Mouse (Mus musculus): Measurements from ENCODE around the gene Znrd1as. TPM values are rescaled to one million over a fixed set of nuclear protein-coding genes. Genes with fewer than 3 reads are reported as not detected.

Gene Znrd1as
- 1 to 10 TPM; 2.3 to 4.5 TPM for total RNA-seq (2021)

GRCm38 (mm10) chr17:36957999-36958743, at the start of gene Znrd1as, which contains the start of gene Znrd1:
Znrd1as (plus strand) TSS chr17:36958592.
Znrd1 (minus strand) TSS chr17:36958559.
- DNase-seq = peak; percentile 96
- intact Hi-C loops (cut with DNase I) = no loop called here

DNA sequence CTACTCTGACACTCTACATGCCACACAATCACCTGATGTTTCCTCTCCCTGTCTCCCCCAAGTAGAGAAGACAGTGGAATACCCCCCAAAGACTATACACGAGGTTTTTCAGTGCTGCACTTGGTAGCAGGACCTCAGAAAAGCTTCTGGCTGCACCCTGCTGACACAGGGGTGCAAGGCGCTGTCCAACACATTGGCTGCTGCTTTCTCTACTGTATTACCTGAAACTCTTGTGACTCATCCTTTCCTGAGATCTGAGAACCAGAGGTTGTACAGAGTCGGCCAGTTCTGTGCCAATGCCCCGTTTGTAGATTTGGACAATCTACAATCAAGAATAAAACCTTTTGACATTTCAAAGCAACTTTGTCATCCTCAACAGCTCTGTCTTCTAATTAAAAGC, 48.6 kb upstream of the Znrd1as start:
- intact Hi-C loops (cut with DNase I) = no loop called here
- DNase-seq = no peak

GRCm38 (mm10) chr17:36912031-36912430, 46.4 kb upstream of the Znrd1as start:
- DNase-seq = no peak
- intact Hi-C loops (cut with DNase I) = no loop called here

DNA sequence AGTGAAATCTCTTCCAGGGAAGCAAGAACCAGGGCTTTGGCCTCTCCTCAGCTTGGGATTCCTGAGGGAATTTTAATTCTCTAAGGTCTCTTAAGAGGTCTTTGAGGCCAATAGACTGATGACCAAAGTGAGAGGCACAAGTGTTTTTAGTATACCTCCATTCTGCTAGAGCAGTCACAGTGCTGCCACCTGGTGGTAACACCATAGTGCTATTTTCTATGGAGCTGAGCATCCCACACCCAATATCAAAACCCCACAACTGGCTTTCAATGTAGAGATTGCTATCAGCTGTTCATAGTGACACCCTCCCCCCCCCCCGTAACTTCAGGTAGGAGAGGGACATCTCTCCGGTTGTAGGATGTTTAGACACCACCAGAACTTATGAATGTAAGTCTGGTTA, 44.3 kb upstream of the Znrd1as start:
- intact Hi-C loops (cut with DNase I) = no loop called here
- DNase-seq = peak; percentile 79

- intact Hi-C loops (cut with DNase I) = no loop called here
These were observed 43.3 kb upstream of the Znrd1as start for GRCm38 (mm10) chr17:36915076-36915475.

DNA sequence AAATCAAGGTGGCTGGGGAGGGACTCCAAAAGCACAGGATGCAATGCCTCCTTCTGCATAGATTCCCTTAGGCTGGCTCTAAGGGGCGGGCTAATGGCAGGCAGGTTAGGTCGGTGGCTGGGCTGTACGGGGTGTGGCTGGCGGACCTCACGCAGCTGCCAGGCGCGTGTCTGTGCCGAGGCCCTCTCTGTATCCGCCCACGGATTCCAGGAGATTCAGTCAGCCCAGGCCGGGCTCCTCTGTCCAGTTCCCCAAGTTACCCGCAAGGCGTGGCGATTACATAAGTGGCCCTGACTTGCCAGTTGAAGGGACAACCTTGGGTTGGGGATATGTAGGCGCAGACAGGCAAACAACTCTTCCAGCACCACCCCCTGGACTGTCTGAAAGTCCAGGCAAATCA, 38.2 kb upstream of the Znrd1as start:
- DNase-seq = no peak
- intact Hi-C loops (cut with DNase I) = no loop called here

More at GRCm38 (mm10) chr17:36915076-36915475, 43.3 kb upstream of the Znrd1as start:
- peak; percentile 70 for DNase-seq

- intact Hi-C loops (cut with DNase I) = no loop called here
- DNase-seq = no peak
These were observed 35.7 kb upstream of the Znrd1as start for GRCm38 (mm10) chr17:36922715-36923114.

DNA sequence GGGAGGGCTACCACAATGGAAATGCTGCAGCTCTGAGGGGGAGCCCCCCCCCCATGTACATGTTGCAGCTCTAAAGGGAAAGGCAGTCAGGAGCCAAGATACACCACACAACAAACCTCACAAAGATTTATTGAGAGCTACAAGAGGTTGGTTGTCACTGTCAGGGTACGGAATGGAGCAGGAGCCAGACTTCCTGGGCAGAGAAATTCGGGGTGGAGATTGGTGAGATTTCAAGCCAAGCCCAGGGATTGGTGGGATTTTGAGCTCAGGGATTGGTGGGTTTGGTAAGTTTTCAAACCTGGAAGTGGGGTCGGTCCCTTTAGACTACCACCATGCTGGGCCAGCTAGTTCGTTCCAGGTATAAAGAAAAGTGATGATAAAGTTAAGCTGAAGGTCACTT, 34.9 kb upstream of the Znrd1as start:
- intact Hi-C loops (cut with DNase I) = no loop called here
- DNase-seq = no peak

DNA sequence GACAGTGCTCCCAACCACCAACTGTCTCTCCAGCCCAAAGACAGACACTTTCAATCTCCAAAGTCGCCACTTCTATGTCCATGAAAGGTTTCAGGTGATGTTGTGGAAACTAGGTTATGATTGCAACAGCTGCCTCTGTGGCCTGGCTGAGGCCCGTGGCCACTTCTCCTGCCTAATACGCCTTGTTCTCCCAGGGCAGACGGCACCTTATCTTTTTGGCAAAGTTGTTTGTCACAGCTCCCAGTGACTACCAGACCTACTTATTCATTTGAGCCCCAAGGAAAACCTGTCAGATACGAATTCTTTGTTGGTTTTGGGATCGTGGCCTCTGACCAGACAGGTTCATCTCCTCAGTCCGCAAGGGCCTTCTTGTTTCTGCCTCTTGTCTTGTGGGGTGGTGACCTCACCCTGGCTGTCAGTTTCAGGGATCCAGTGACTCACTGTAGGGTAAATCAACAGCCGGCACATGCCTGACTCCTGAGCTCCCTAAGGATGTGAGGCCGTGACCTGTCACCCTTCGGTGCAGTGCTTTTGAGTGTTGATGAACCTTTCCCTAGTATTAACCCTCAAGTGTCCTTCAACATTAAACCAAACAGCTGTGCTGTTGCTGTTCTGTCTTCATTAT, 30.8 kb upstream of the Znrd1as start:
- DNase-seq = no peak
- intact Hi-C loops (cut with DNase I) = no loop called here

DNA sequence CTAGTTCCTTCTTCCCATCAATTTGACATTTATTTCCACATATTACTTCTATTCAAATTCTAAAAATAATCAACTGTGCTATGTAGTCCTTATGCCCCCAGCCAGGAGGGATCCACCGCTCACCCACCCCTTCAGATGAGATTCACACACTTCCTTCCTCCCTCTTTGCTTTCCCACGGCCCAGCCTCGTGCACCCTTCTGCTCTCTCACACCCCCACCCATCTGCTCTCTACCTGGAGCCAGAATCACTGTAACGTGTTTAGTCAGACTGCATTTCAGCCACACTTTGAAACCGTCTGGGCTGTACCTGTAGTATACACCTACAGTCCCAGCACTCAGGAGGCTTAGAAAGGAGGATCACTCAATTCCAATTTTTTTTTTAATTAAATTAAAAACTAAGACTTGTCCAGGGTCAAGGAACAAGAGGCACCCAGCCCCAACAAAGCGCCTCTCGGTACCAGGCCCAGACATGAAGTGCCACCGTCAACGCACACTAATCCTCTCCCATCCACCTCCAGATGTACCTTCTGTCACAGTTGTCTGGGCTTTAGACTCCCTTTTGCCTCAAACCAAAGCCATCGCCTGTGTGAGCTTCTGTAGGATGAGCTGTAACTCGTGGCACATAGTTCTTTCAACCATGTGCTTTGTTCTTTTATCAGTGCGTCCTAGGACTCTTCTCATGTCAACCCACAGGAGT, 29.0 kb upstream of the Znrd1as start:
- intact Hi-C loops (cut with DNase I) = no loop called here
- no peak for DNase-seq

DNA sequence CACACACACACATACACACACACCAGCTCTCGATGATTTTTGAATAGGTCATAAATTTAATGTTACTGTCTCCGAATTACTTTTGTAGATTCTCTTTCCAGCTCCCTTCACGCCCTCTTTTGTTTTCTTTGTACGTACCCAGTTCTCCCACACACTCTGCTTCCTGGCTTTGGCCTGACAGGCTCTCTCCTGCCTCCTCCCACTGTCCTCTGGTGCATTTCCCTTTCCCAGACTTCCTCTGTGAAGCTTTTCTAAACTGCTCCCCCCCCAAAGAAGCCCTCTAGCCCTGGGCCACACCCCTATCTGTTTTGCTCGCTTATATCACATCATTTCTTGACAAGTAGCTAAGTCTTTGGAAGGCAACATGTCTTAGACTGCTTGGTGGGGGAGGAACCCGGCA, 28.2 kb upstream of the Znrd1as start:
- intact Hi-C loops (cut with DNase I) = no loop called here
- DNase-seq = no peak

- DNase-seq = no peak
These were observed 27.3 kb upstream of the Znrd1as start for GRCm38 (mm10) chr17:36931130-36931529.

DNA sequence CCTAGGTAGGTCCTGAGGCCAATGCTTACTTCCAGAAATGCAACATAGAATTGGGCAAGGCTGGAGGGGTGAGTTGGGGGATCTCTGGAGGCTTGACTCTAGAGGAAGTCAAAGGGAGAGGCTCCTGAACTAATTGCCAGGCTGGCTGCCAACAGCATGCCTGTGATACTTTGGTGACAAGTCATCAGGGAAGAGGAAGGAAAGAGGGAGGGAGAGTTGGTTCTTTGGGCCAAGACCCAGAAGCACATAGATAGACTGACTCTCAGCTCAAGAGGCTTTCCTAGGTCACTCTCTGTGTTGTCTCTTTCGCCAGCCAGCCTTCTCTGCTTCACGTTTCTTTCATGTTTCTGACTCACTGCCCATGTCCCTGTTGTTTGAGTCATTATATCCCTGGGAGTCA, 26.6 kb upstream of the Znrd1as start:
- DNase-seq = no peak
- intact Hi-C loops (cut with DNase I) = no loop called here

More at GRCm38 (mm10) chr17:36931130-36931529, 27.3 kb upstream of the Znrd1as start:
- intact Hi-C loops (cut with DNase I) = no loop called here

DNA sequence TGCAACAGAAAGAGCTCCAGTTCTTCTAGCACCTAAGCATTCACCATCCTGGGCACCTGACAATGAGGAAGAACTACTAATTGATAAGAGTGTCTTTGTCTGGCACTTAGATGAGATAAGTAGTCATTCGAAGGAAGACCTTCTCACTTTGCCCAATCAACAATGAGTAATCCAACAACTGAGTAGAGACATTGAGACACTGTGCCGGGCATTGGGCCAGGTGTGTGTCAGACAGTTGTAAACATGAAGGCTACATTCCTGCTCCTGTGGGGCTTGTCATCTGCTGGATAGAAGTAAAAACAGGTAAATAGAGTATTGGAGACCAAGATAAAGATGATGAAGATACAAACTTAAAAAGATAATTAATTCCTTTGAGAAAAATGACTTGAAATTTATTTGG, 20.3 kb upstream of the Znrd1as start:
- intact Hi-C loops (cut with DNase I) = no loop called here
- no peak for DNase-seq

DNA sequence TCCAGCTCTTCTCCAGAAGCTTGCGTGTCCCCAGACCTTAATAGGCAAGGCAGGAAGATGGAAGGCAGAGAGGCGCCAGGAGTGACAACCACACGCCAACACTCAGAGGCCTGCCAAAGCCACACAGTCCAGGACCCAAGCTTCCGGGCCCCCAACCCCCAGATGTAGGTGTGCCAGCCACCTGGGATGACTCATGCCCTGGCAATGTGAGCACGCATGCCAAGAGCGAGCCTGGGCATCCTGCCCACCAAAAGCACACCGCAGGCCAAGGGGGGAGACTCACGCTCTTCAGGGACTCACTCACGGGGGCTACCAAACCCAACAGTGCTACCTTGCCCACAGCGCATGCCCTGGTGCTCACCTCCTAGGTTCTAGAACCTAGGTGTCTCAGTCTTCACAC, 16.0 kb upstream of the Znrd1as start:
- intact Hi-C loops (cut with DNase I) = no loop called here
- DNase-seq = peak; percentile 29

DNA sequence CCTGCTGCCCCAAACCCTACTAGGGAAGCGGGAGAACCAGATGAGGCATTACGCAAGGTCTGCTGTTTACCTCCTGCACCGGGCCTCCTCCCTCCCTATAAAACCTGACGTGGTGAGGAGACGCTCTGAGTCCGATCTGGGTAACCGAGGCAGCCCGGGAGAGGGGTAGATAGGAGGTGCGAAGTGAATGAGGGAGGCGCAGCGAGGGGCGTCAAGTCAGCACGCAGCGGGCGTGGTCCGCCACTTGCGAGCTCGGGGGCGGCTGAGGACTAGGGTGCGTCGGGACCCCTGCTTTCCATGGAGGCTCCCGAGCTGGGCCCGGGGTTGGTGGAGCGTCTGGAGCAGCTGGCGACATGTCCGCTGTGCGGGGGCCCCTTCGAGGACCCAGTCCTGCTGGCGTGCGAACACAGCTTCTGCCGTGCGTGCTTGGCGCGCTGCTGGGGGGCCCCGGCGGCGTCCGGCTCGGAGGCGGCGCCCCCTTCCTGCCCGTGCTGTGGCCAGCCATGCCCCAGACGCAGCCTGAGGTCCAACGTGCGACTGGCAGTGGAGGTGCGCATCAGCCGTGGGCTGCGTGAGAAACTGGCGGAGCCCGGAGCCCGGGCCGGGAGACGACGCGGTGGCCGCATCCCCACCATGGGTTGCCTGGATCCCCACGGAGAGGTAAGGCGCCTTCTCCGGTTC, 15.5 kb upstream of the Znrd1as start, which contains the start of gene Rnf39:
Gene Rnf39 (plus strand): TSS at position 128 of the 681 bp plus-strand sequence.
- DNase-seq = no peak
- intact Hi-C loops (cut with DNase I) = no loop called here

DNA sequence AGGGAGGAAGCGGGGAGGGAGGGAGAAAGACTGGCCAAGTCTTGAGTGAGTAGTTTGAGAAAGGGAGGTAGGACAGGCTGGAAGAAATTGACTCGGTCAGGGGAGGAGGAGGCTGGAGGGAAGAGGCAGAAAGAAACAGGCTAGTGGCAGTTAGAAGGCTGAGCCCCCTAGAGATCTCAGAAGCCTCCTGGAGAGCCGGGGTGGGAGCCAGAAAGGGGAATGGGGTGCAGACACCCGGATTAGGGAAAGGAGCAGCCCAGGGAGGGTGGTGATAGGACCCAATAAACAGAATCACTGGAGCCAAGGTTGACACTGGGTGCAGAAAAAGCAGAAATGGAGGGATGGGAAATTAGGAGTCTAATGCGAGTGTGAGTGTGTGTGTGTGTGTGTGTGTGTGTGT, 14.7 kb upstream of the Znrd1as start:
- intact Hi-C loops (cut with DNase I) = no loop called here
- no peak for DNase-seq

DNA sequence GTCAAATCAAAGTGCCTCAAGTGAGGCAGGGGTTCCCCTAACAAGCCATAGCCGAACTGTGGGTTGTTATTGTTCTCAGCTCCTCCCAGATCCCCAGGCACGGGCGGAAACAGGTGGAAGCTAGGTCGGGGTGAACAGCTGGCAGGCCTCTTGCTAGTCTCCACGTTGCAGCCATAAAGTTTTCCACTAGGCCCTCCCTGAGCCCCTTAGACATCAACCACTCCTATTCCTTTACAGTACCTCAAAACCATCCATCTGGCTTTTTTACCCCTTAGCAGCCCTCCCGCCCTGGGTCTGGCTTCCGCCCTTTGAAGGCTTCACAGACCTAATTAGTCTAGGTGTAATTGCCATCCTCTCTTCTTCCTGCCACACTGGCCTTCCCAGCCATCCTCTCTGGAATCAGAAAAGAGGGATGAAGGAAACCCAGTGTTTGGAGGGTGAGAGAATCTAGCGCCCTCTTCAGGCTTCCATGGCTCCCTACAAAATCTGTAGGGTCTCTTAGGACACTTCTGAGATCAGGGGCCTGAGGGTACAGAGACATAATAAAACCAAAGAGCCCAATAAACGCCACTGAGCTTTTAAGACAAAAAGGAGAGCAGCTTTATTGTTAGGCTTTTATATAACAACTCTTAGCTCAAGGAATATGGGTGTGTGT, 14.1 kb upstream of the Znrd1as start:
- intact Hi-C loops (cut with DNase I) = no loop called here
- no peak for DNase-seq

- intact Hi-C loops (cut with DNase I) = loop anchor here (5.0 kb wide), 1 partner anchor 100 kb away; the partner anchor contains the start of gene Gabbr1
- peak; percentile 72 for DNase-seq
These were observed 11.2 kb upstream of the Znrd1as start for GRCm38 (mm10) chr17:36947051-36947819.

GRCm38 (mm10) chr17:36948286-36948685, 10.1 kb upstream of the Znrd1as start:
- no peak for DNase-seq
- intact Hi-C loops (cut with DNase I) = loop anchor here (5.0 kb wide), 1 partner anchor 99 kb away; the partner anchor contains the start of gene Gabbr1

All from left cerebral cortex, postnatal 4 days (tissue).